Mouse (Mus musculus) embryonic facial prominence, embryonic 10.5 days (tissue): Measurements from ENCODE around the gene Dhx15. TPM values are rescaled to one million over a fixed set of nuclear protein-coding genes. Genes with fewer than 3 reads are reported as not detected.

ENCODE experiments used
- DNase-seq: peaks from one replicate; pipeline ENCODE4 v3.0.0-alpha.2; 2017; ENCODE audit warnings: low spot score
- H3K27ac ChIP-seq: fragments of 300-500 bp; sonication (generic); replicated peaks from 2 replicates; pipeline ENCODE4 v1.5.1; 2016; ENCODE audit warnings: mild to moderate bottlenecking
- H3K27me3 ChIP-seq: fragments of 300-500 bp; sonication (generic); replicated peaks from 2 replicates; pipeline ENCODE4 v1.6.1; 2016; ENCODE audit warnings: low read depth, mild to moderate bottlenecking; ENCODE audit not compliant: poor library complexity, severe bottlenecking
- H3K36me3 ChIP-seq: fragments of 300-500 bp; sonication (generic); replicated peaks from 2 replicates; pipeline ENCODE4 v1.6.1; 2016; ENCODE audit warnings: mild to moderate bottlenecking, moderate library complexity
- H3K4me1 ChIP-seq: fragments of 300-500 bp; sonication (generic); 2 replicates; pipeline ENCODE4 v1.6.1; 2016
- H3K4me3 ChIP-seq: fragments of 300-500 bp; sonication (generic); 2 replicates; pipeline ENCODE4 v1.5.1; 2016; ENCODE audit warnings: mild to moderate bottlenecking, moderate library complexity
- H3K9me3 ChIP-seq: fragments of 300-500 bp; sonication (generic); 2 replicates; pipeline ENCODE4 v1.6.1; 2016; ENCODE audit warnings: mild to moderate bottlenecking
- WGBS: fragments of 180-500 bp; shearing (Covaris S2); methylation state at CpG from one replicate; pipeline ENCODE4 v1.1.7; 2016; 5-methylcytosine and 5-hydroxymethylcytosine counted together
- microRNA-seq: library from miRNA; unstranded; fragments of <30 nt; microRNA quantifications from one replicate; pipeline ENCODE4, GENCODE M21; 2017
- polyA plus RNA-seq: library from polyadenylated mRNA; unstranded; fragments of >200 nt; fragmentation: Nextera tagmentation; extraction: Ambion mirVana; gene quantifications from 2 replicates; pipeline ENCODE4 v1.2.1, GENCODE M21; 2016

The Dhx15 gene
- polyA plus RNA-seq, 1 experiment from 2014 or later, result 214 TPM

GRCm38 (mm10) chr5:52114751-52115451 is 75.4 kb downstream of the Dhx15 start:
- Histone ChIP-seq H3K9me3 (no peaks in the 10 kb centered on the region), H3K4me3 (peak overlapping the region; percentile 72), H3K4me1 (peaks cover 41% of the 10 kb centered on the region), H3K27me3 (peaks cover 85% of the 10 kb centered on the region), H3K36me3 (no peaks in the 10 kb centered on the region), H3K27ac (no peak overlapping the region)
- peak; percentile 59 for DNase-seq
- under 1% methylated on average over 48 of the region's 48 CpGs for WGBS

GRCm38 (mm10) chr5:52113851-52114731 is 76.2 kb downstream of the Dhx15 start:
- Histone ChIP-seq H3K4me1 (peaks cover 41% of the 10 kb centered on the region), H3K27ac (no peak overlapping the region), H3K36me3 (no peaks in the 10 kb centered on the region), H3K27me3 (peaks cover 93% of the 10 kb centered on the region), H3K4me3 (peak overlapping the region; percentile 72), H3K9me3 (no peaks in the 10 kb centered on the region)
- peak; percentile 55 for DNase-seq
- WGBS, result under 1% methylated on average over 54 of the region's 54 CpGs

- WGBS, result under 1% methylated on average over 72 of the region's 73 CpGs
- H3K27ac ChIP-seq, result no peak overlapping the region; the same call in 1 of the 2 replicates
- H3K9me3 ChIP-seq, result no peaks in the 10 kb centered on the region
- H3K36me3 ChIP-seq, result no peaks in the 10 kb centered on the region
- peak; percentile 65 for DNase-seq
- peaks cover 41% of the 10 kb centered on the region for H3K4me1 ChIP-seq
- H3K4me3 ChIP-seq, result peak overlapping the region; percentile 72
- H3K27me3 ChIP-seq, result peaks cover 89% of the 10 kb centered on the region
These were observed 77.1 kb downstream of the Dhx15 start for GRCm38 (mm10) chr5:52112953-52113841.

GRCm38 (mm10) chr5:52112191-52112760 is 78.0 kb downstream of the Dhx15 start:
- H3K27me3 ChIP-seq, result peaks cover 82% of the 10 kb centered on the region
- 3% methylated on average over 16 of the region's 16 CpGs for WGBS
- H3K27ac ChIP-seq, result no peak overlapping the region
- no peaks in the 10 kb centered on the region for H3K9me3 ChIP-seq
- peaks cover 41% of the 10 kb centered on the region for H3K4me1 ChIP-seq
- peak; percentile 41 for DNase-seq
- H3K4me3 ChIP-seq, result peak overlapping the region; percentile 72
- no peaks in the 10 kb centered on the region for H3K36me3 ChIP-seq

- Histone ChIP-seq H3K9me3 (no peaks in the 10 kb centered on the region), H3K4me1 (peaks cover 36% of the 10 kb centered on the region), H3K4me3 (no peak overlapping the region), H3K27me3 (peaks cover 69% of the 10 kb centered on the region), H3K27ac (no peak overlapping the region), H3K36me3 (no peaks in the 10 kb centered on the region)
- no peak for DNase-seq
- WGBS, result 52% methylated on average over 10 of the region's 10 CpGs
These were observed 79.3 kb downstream of the Dhx15 start for GRCm38 (mm10) chr5:52110808-52111663.

Small RNA genes within 50 kb of the gene (microRNA-seq; reads per million reads assigned to microRNA genes)
- gene Mir6417, result not detected

Other genes with a start within 250 kb of the Dhx15 start
- 0.40 and 0.54 TPM in 2 replicates for gene Sod3, start 173.3 kb upstream of the Dhx15 start, polyA plus RNA-seq